Mouse (Mus musculus) heart, adult 8-10 months (tissue): ENCODE results near the gene Nox1. TPM values are rescaled to one million over a fixed set of nuclear protein-coding genes. Genes with fewer than 3 reads are reported as not detected.
"Not testable (repeated sequence)": the region's sequence is repeated elsewhere in the genome, so short reads cannot be mapped to it uniquely, and the experiment has no call there.

Source experiments
- DNase-seq: peaks from one replicate; pipeline ENCODE4 v3.0.0; 2022; ENCODE audit warnings: low spot score
- total RNA-seq, 4 experiments: library from RNA; stranded (reverse); gene quantifications; 2 replicates each; pipeline ENCODE4 v1.2.4; 2022

Nox1 gene
- under 1 TPM in 2 of 4 experiments, not detected in 2; 0.47 to 0.59 TPM for total RNA-seq

GRCm38 (mm10) chrX:134221856-134222255, at the start of gene Nox1:
Nox1 (minus strand) TSS chrX:134221956.
- DNase-seq: no peak

- DNase-seq: no peak
These were observed 40.4 kb upstream of the Nox1 start for GRCm38 (mm10) chrX:134262129-134262528.

GRCm38 (mm10) chrX:134261191-134261590, 39.4 kb upstream of the Nox1 start:
- DNase-seq: no peak

- no peak for DNase-seq
These were observed 26.4 kb upstream of the Nox1 start for GRCm38 (mm10) chrX:134248202-134248601.

- DNase-seq: no peak
These were observed 24.2 kb upstream of the Nox1 start for GRCm38 (mm10) chrX:134245946-134246345.

- no peak for DNase-seq
These were observed 16.5 kb upstream of the Nox1 start for GRCm38 (mm10) chrX:134238266-134238665.

- no peak for DNase-seq
These were observed 11.3 kb upstream of the Nox1 start for GRCm38 (mm10) chrX:134233048-134233447.

GRCm38 (mm10) chrX:134220618-134221017, 1.1 kb downstream of the Nox1 start:
- DNase-seq: no peak

- DNase-seq: no peak
These were observed 3.6 kb downstream of the Nox1 start for GRCm38 (mm10) chrX:134218161-134218560.

- no peak for DNase-seq
These were observed 10.6 kb downstream of the Nox1 start for GRCm38 (mm10) chrX:134211151-134211642.

- no peak for DNase-seq
These were observed 13.3 kb downstream of the Nox1 start for GRCm38 (mm10) chrX:134208491-134208890.

GRCm38 (mm10) chrX:134187201-134187600, 34.6 kb downstream of the Nox1 start, which contains the start of gene Arl13a:
Arl13a (plus strand) TSS chrX:134187501.
- DNase-seq: not testable (repeated sequence)

GRCm38 (mm10) chrX:134174699-134175098, 47.1 kb downstream of the Nox1 start:
- no peak for DNase-seq

- no peak for DNase-seq
These were observed 51.2 kb downstream of the Nox1 start for GRCm38 (mm10) chrX:134170584-134170983.

GRCm38 (mm10) chrX:134163484-134163883, 58.3 kb downstream of the Nox1 start:
- no peak for DNase-seq

- no peak for DNase-seq
These were observed 58.9 kb downstream of the Nox1 start for GRCm38 (mm10) chrX:134162826-134163225.

- no peak for DNase-seq
These were observed 59.6 kb downstream of the Nox1 start, which contains the start of gene Xkrx for GRCm38 (mm10) chrX:134162043-134162720. Xkrx (minus strand) TSS chrX:134162076.

GRCm38 (mm10) chrX:134160442-134160841, 61.3 kb downstream of the Nox1 start:
- no peak for DNase-seq

GRCm38 (mm10) chrX:134158151-134158550, 63.6 kb downstream of the Nox1 start:
- DNase-seq: no peak

- no peak for DNase-seq
These were observed 79.8 kb downstream of the Nox1 start for GRCm38 (mm10) chrX:134141986-134142385.

GRCm38 (mm10) chrX:134141551-134141950, 80.2 kb downstream of the Nox1 start:
- no peak for DNase-seq

- no peak for DNase-seq
These were observed 81.7 kb downstream of the Nox1 start for GRCm38 (mm10) chrX:134140024-134140423.

GRCm38 (mm10) chrX:134133821-134134220, 87.9 kb downstream of the Nox1 start:
- DNase-seq: no peak
